Mouse (Mus musculus) stomach, embryonic 16.5 days (tissue): Measurements from ENCODE around the gene Slc39a13. TPM values are rescaled to one million over a fixed set of nuclear protein-coding genes. Genes with fewer than 3 reads are reported as not detected.

ENCODE experiments used
- ATAC-seq: fragments of 200-750 bp; cut with Nextera tagmentation; 2 replicates; pipeline ENCODE4 v1.8.0; 2017; ENCODE audit warnings: moderate number of reproducible peaks, moderate TSS enrichment; ENCODE audit not compliant: insufficient read depth, low FRiP score
- H3K27ac ChIP-seq: fragments of 300-500 bp; sonication (generic); 2 replicates; pipeline ENCODE4 v1.5.1; 2014; ENCODE audit warnings: low read length
- H3K27me3 ChIP-seq: fragments of 300-500 bp; sonication (generic); 2 replicates; pipeline ENCODE4 v1.6.1; 2014; ENCODE audit warnings: low read length, control low read depth, mixed read lengths; ENCODE audit not compliant: control insufficient read depth, insufficient read depth
- H3K36me3 ChIP-seq: fragments of 300-500 bp; sonication (generic); 2 replicates; pipeline ENCODE4 v1.6.1; 2014; ENCODE audit warnings: low read length; ENCODE audit not compliant: control insufficient read depth, insufficient read depth
- H3K4me1 ChIP-seq: fragments of 300-500 bp; sonication (generic); 2 replicates; pipeline ENCODE4 v1.6.1; 2014; ENCODE audit warnings: low read length, control low read depth, mixed read lengths; ENCODE audit not compliant: control insufficient read depth, insufficient read depth
- H3K4me2 ChIP-seq: fragments of 300-500 bp; sonication (generic); 2 replicates; pipeline ENCODE4 v1.6.1; 2014; ENCODE audit warnings: low read depth, low read length, mixed read lengths
- H3K4me3 ChIP-seq: fragments of 300-500 bp; sonication (generic); replicated peaks from 2 replicates; pipeline ENCODE4 v1.5.1; 2014; ENCODE audit warnings: mild to moderate bottlenecking, low read length
- H3K9ac ChIP-seq: fragments of 300-500 bp; sonication (generic); 2 replicates; pipeline ENCODE4 v1.6.1; 2014; ENCODE audit warnings: low read length
- H3K9me3 ChIP-seq: fragments of 300-500 bp; sonication (generic); replicated peaks from 2 replicates; pipeline ENCODE4 v1.6.1; 2016; ENCODE audit warnings: low read length, control low read depth; ENCODE audit not compliant: control insufficient read depth
- WGBS: fragments of 180-500 bp; shearing (Covaris S2); extraction: QIAGEN DNeasy Blood & Tissue Kit; methylation state at CpG from one replicate; pipeline ENCODE4 v1.1.7; 2014; 5-methylcytosine and 5-hydroxymethylcytosine counted together
- polyA plus RNA-seq: library from polyadenylated mRNA; unstranded; fragments of >200 nt; fragmentation: Nextera tagmentation; extraction: Ambion mirVana; gene quantifications from 2 replicates; pipeline ENCODE4 v1.2.1, GENCODE M21; 2015

The Slc39a13 gene
- polyA plus RNA-seq, 1 experiment from 2014 or later: 43.7 TPM

DNA sequence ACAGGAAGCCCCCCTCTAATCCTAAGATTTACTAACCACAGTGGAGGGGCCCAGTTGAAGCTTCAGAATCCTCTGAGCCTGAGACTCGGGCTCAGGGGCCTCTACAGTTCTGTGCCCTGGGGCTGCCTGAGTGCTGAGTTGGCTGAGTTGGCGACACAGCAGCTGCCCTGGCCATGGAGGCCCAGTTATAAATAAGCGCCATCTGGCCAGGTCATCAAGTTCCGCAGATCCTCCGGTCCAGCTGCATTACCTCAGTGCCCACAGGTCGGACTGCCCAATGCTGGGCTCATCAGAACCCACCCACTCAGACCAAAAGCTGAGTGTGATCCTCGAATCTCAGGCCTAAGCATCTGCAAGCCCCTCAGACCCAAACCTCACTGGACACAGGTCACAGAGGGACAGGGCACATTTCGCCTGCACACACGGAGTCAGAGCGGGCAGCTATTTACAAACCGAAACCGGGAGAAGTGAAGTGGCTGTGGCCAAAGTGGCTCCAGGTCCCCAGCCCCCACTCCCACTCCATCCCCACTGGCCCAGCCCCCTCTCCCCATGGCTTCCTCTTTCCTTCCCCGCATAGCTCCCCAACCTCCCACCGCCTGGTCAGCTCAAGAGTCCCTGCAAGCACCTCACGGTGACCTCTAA lies 14.1 kb upstream of the Slc39a13 start:
- ATAC-seq: no peak
- WGBS: 80% methylated on average over 15 of the region's 15 CpGs
- Histone ChIP-seq H3K27ac (no peak overlapping the region), H3K9ac (no peak overlapping the region), H3K4me3 (no peak overlapping the region), H3K4me1 (no peaks in the 10 kb centered on the region), H3K27me3 (no peaks in the 10 kb centered on the region), H3K9me3 (no peaks in the 10 kb centered on the region), H3K4me2 (no peak overlapping the region), H3K36me3 (no peaks in the 10 kb centered on the region)

DNA sequence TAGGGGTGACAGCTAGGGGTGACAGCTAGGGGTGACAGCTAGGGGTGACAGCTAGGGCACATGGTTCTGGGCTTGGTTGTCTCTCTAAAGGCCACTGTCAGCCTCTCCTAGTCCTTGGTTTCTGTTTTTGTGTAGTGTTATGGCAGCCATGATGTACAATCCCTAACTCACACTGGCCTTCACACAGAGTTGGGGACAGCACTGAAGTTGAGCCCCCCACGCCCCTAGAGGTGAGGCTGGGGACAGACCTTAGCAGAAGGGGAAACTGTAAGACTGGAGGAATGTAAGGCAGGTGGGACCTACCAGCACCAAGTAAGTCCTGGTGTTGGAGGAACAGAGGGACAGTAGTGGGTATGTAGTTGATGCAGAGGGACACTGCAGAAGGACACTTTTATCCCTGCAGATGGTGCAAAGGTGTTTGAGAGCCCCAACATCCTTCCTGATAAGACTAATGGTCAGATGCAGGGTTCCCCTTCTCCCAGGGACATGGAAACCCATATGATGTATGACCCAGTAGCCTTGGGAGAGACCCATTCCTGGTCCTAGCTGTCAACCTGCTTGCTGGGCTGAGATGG lies 13.2 kb upstream of the Slc39a13 start:
- WGBS: 43% methylated on average over 1 of the region's 1 CpGs
- no peak for ATAC-seq
- H3K27ac ChIP-seq: peak overlapping the region; percentile 28; the same call in 1 of the 2 replicates
- no peaks in the 10 kb centered on the region for H3K27me3 ChIP-seq
- H3K9me3 ChIP-seq: no peaks in the 10 kb centered on the region
- no peak overlapping the region for H3K4me2 ChIP-seq
- no peak overlapping the region for H3K9ac ChIP-seq
- no peaks in the 10 kb centered on the region for H3K4me1 ChIP-seq
- no peaks in the 10 kb centered on the region for H3K36me3 ChIP-seq
- H3K4me3 ChIP-seq: no peak overlapping the region

DNA sequence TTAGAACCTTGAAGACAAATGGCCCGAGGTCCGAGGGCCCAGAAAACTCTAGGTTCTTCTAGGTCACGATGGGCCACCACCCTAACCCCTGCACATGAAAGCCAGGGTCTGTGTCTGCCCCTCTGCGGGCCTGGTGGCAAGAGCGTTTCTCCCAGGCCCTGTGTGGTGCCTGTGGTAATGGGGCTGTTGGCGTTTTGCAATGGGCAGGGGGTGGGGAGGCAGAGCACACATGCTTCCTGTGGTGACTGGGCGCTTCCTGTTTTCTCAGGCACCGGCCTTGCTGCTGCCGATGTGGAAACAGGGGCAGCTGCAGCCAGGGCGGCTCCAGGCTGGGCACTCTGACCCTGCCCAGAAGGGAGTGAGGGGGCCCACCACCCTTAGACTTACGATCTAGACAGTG lies 12.6 kb upstream of the Slc39a13 start:
- H3K4me2 ChIP-seq: no peak overlapping the region
- 66% methylated on average over 11 of the region's 11 CpGs for WGBS
- no peak overlapping the region for H3K9ac ChIP-seq
- no peaks in the 10 kb centered on the region for H3K9me3 ChIP-seq
- H3K36me3 ChIP-seq: no peaks in the 10 kb centered on the region
- peak overlapping the region; percentile 28; the same call in 1 of the 2 replicates for H3K27ac ChIP-seq
- H3K4me3 ChIP-seq: no peak overlapping the region
- no peak for ATAC-seq
- no peaks in the 10 kb centered on the region for H3K4me1 ChIP-seq
- no peaks in the 10 kb centered on the region for H3K27me3 ChIP-seq

DNA sequence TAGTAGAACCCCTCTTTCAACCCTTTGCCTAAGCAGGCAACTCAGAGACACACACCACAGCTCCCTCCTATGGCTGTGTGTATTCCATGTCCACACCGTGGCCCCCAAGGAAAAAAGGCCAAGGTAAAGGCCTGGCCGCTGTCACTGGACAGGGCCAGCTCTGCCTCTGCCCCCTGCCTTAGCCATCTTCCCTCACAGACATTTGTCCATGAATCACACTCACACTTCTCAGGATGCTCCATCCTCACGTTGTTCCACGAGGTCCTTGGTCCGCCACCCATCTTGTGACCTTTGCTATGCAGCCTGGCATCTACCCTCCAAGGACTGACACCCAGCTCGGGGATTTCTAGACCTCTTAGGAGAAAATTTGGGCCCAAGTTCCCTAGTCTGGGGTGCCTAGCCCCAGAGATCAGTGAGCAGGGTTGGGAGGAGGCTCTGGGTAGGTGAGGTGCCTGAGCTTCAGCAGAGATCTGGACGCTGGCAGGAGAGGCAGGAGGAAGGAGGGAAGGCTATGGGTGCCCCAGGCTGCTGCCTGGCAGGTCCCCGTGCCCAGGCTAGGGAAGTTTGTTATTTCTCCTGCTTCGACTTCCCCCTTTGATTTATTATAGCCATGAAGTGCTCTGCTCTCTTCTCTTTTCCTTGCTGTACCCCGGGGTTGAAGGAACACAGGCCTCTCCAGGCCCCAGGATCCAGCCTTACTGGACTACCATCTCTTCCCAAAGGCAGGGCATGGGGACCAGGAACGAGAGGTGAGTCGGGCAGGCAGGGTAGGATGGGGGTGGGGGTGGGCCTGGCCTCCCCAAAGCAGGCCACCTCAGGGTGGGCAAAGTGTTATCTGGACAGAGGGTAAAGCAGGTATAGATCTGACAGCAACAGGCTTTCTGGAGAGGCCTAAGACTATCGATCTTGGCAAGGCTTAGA lies 11.8 kb upstream of the Slc39a13 start, which contains the start of gene Spi1:
TSS of gene Spi1 (plus strand) at position 616 of the 921 bp plus-strand sequence.
- Histone ChIP-seq H3K9ac (no peak within 1 kb of the TSS), H3K36me3 (no peaks in the 10 kb centered on the region), H3K4me3 (no peak within 1 kb of the TSS), H3K27ac (peak within 1 kb of the TSS; percentile 28; the same call in 1 of the 2 replicates), H3K9me3 (no peaks in the 10 kb centered on the region), H3K4me2 (no peak within 1 kb of the TSS), H3K4me1 (no peaks in the 10 kb centered on the region), H3K27me3 (no peaks in the 10 kb centered on the region)
- 75% methylated on average over 13 of the region's 13 CpGs for WGBS
- ATAC-seq: no peak

- H3K9me3 ChIP-seq: no peaks in the 10 kb centered on the region
- H3K9ac ChIP-seq: no peak overlapping the region
- no peaks in the 10 kb centered on the region for H3K4me1 ChIP-seq
- no peak overlapping the region for H3K4me3 ChIP-seq
- no peak overlapping the region for H3K4me2 ChIP-seq
- no peaks in the 10 kb centered on the region for H3K27me3 ChIP-seq
- no peaks in the 10 kb centered on the region for H3K36me3 ChIP-seq
- no peak for ATAC-seq
- H3K27ac ChIP-seq: no peak overlapping the region
- WGBS: 66% methylated on average over 8 of the region's 8 CpGs
These were observed 10.7 kb upstream of the Slc39a13 start for GRCm38 (mm10) chr2:91080784-91081513.

GRCm38 (mm10) chr2:91079026-91079384 lies 8.8 kb upstream of the Slc39a13 start:
- WGBS: 28% methylated on average over 5 of the region's 5 CpGs
- no peak for ATAC-seq
- Histone ChIP-seq H3K9ac (peak overlapping the region; percentile 82), H3K36me3 (no peaks in the 10 kb centered on the region), H3K4me1 (no peaks in the 10 kb centered on the region), H3K4me2 (peak overlapping the region; percentile 98), H3K4me3 (peak overlapping the region; percentile 56), H3K9me3 (no peaks in the 10 kb centered on the region), H3K27me3 (no peaks in the 10 kb centered on the region), H3K27ac (no peak overlapping the region)

DNA sequence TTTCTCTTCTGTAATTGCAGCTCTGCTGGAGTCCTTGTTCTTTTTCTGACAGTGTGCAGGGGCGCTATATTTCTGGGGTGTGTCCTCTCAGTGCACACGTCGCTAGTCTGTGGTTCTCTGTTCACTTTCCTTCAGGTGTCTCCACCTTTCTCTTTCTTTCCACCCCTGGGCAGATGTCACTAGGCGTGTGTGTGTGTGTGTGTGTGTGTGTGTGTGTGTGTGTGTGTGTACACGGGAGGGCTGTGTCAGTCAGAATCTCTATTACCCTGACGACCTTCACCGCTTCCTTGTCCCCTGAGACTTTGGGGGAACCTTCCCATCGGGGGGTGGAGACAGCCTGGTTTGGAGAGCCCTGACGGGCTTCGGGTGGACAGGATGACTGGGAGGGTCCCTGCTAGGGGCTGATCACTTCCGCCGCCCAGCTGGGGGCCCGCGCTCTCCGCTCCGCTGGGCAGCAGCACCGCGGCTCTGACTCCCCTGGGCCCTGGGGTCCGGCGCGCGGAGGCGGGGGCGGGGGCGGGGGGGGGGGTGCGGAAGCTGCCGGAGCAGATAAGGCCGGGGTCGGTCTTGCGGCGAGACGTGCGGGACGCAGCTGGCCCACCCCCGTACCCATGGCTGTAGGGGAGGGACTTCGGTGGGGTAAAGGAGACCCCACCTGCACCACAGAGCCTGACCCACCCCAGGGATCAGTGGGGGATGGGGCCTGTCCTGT lies 8.3 kb upstream of the Slc39a13 start:
- Histone ChIP-seq H3K4me1 (no peaks in the 10 kb centered on the region), H3K27ac (no peak overlapping the region), H3K36me3 (no peaks in the 10 kb centered on the region), H3K9ac (peak overlapping the region; percentile 82), H3K4me3 (peak overlapping the region; percentile 56), H3K27me3 (no peaks in the 10 kb centered on the region), H3K9me3 (no peaks in the 10 kb centered on the region), H3K4me2 (peak overlapping the region; percentile 98)
- peak; percentile 61 for ATAC-seq
- WGBS: under 1% methylated on average over 36 of the region's 36 CpGs

- H3K4me1 ChIP-seq: no peaks in the 10 kb centered on the region
- no peaks in the 10 kb centered on the region for H3K9me3 ChIP-seq
- peak overlapping the region; percentile 82 for H3K9ac ChIP-seq
- WGBS: 18% methylated on average over 12 of the region's 12 CpGs
- no peak for ATAC-seq
- no peaks in the 10 kb centered on the region for H3K36me3 ChIP-seq
- H3K27me3 ChIP-seq: no peaks in the 10 kb centered on the region
- H3K27ac ChIP-seq: no peak overlapping the region
- peak overlapping the region; percentile 98 for H3K4me2 ChIP-seq
- peak overlapping the region; percentile 56 for H3K4me3 ChIP-seq
These were observed 7.7 kb upstream of the Slc39a13 start for GRCm38 (mm10) chr2:91077957-91078313.
